Mouse (Mus musculus) fibroblast of lung, adult 2 months (primary cell): ENCODE measurements around the gene Igf1.

Experiments used
- DNase-seq: peaks from one replicate; pipeline ENCODE4 v3.0.0-alpha.2; 2011; ENCODE audit warnings: low read depth

Igf1 gene

DNA sequence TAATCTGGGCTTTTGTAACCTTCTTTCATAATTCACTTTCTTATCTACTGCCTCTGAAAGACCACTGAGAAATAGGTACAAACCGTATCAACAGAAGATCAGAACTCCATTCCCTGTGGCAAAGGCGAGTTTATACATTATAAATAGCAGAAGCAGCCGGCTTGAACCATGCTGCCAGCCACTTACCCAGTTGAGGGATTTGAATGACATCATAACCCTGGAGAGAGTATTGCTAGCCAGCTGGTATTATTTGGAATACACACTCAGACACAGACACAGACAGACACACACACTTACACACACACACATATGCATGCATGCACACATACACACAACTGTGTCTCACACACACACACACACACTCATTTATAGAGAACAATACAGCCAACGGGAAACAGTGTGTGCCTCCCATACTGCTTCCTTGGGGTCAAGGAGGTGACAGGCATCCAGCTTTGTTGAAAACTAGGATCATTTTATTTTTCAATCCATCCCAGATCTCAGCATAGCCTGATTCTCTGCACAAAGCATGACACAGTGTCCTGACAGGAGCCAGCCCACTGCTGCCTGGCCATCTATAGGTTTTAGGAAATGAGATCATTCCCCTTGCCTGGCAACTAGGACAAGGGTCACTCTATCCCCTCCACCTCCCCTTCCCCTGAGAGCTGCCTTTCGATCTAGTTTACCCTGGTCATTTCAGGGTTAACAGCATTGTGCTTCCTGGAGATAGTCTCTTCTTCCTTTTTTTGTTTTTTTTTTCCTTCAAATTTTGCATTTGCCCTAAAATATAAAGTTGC lies at the start of gene Igf1:
Gene Igf1, plus strand, starts transcription at position 253 of the 794 bp plus-strand sequence.
- DNase-seq, result no peak

DNA sequence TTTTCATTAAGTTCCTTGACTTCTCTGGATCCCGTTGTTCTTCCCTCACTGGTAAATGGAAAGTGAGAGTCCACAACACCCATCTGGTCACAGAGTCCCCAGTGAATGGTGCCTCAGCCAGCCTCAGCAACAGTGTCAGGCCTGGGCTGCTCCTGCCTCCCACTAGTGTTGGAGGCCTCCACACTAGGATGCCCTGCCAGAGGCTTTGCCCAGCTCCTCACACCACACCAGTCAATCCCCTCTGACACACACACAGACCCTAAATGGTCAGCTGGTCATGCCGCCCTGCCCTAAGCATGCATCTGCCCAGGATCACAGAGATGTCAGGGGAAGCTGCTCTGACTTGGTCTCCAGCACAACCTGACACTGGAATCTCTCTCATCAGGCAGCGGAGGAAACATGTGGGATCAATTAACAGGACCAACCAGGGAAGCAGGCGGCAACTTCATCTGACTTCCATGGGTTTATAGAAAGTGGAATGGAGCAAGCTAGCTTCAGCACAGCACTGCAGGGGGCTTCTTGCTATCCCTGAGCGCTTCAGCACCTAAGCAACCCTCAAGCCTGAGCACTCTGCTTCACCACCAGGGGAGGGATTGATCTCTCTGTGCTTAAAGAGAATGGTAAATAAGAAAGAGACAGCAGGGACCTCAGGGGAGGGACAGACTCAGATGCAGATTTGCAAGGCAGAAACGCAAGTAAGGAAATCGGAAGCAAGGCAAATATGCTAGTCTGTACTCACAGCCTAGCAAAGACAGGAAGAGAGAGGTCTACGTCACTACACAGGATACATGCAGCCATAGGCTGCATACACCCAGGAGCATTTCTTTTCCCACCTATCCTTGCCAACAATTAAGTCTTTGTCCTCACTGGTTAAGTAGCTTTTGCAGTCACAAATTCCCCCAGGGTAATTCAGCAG lies 45.6 kb upstream of the Igf1 start:
- no peak for DNase-seq

DNA sequence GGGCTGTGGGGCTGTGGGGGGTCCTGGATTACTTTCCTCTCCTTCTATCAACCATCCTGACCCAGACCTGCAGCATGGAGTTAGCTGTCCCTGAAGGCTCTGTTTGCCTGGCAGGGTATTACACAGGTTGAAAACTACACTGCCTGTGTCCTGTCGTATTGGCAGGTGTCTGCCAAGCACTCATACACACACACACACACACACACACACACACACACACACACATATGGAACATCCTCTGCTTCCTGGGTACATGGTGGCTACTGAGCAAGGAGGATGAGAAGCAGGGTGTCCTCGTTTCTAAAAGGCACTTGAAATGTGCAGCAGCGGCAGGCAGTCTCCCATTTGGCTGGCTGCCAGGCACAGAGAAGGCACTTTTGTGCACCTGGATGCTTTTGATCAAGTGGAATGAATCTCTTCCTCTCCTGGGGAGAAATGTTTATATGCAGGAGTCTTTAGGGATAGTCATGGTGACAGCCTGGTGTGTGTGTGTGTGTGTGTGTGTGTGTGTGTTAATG lies 44.9 kb upstream of the Igf1 start:
- no peak for DNase-seq

DNA sequence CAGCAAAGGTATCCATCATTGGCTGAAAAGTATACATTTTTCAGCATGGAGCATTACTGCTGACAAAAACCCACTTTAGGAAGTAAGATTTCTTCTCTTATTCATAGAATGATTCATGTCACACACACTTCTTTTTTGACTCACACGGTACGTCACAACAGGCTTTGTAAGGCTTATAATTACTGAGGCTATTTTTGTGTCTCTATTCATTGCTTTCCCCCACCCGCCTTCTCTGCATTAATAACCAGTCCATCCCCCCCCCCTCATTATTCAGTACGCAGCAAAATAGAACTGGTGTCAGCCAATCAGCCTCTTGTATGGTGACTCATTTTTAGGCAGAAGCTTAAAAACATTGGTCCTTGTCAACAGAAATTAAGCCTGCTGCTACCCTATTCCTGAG lies 41.2 kb upstream of the Igf1 start:
- DNase-seq, result peak; percentile 13

DNA sequence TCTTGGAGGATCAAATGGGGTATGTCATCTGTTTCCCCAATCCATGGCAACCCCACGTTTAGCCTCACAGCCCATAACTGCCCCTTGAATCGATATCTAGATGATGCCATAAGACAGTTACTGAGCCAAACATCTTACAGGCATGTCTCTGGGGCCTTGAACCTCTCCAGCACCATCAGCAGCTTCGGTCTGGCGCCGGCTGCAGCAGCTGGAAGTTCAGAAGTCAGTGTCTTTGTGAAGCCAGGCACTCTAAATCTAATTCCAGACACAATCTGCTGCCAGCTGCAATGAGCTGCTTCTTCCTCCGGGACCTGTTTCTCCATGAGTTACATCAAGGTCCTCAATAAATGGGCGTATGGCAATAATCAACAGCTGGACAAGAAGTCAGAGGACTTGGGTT lies 40.3 kb upstream of the Igf1 start:
- DNase-seq, result no peak

DNA sequence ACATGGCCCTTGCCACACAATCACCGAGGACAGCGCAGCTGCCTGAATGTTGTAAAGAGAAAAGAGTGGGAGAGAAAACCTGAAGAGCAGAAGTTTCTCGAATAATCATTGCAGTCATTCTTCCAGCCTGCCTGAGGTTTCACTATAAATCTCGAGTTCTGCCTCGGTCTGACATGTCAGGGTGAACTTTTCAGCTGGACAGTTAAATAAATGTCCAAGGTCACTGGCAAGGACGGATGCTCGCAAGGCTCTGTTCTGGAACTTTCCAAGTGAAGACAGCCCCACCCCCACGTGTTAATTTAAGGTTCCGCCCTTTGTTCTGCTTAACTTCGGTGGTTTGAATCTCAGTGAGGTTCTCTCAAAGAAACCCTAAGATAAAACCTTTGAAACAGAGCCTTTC lies 36.2 kb upstream of the Igf1 start:
- no peak for DNase-seq

DNA sequence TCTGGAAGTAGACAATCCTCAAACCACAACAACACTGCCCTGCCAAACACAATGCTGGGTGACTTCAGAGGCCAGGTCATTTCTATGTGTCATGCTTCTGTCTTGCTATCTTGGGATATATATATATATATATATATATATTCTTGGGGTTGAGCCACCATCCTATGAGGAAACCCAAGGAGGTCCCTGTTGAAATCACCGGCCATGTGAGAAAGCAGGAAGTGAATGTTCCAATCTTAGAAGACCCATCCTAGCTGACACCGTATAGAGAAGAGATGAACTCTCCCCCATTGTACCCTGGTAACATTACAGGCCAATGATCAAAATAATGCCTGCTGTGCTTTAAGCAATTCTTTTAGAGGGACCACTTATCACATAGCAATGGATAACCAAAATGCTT lies 28.1 kb upstream of the Igf1 start:
- no peak for DNase-seq

DNA sequence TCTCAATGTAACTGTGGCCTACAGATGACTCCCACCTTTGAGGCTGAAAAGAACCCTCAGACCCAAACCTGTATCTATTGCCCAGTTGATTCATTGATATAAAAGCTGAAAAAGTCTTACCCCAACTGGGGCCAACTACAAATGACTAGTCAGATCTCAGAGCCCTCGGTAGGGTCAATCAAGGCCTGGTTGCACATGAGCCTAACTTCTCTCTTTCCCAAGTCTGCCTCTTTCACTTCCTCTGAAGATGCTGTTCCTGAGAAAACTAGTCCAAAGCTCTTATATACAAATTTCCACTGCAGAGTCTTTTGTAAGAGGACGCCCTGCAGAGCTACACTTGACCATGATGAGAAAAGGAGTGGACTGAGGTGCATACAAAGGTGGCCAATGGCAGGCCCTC lies 27.4 kb upstream of the Igf1 start:
- no peak for DNase-seq

DNA sequence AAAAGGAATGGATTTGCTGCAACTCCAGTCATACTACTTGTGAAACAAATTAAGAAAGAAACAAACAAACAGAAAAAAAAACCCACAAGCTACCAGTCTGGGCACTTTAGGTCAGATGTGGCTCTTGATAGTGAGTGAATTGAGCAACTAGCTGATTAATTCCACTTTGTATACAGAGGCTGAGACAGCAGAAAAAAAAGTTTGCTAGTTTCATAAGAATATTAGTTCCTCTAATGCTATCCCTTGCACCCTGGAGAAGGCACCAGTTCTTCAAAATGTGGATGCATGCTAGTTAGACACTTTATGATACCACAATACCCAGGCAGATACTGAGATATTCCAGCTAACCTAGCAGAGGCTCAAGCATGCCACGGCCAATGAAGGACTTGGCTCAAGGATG lies 26.0 kb upstream of the Igf1 start:
- DNase-seq, result no peak

DNA sequence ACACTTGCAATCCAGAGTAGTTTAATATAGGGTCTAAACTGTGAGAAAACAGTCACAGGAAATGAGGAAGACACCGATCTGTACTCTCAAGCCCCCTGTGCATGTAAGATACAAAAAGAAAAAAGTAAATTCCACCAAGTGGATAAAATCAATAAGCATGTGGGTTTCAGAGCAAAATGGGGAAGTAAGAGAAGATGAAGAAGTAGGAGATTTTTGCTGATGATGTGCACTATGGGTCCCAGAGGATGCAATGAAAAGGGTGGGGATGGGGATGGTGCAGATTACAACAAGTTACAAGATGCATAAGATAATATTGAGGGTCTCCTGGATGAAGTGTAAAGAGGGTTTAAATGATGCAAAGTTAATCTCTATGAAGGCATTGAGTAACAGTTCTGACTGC lies 18.6 kb upstream of the Igf1 start:
- no peak for DNase-seq

DNA sequence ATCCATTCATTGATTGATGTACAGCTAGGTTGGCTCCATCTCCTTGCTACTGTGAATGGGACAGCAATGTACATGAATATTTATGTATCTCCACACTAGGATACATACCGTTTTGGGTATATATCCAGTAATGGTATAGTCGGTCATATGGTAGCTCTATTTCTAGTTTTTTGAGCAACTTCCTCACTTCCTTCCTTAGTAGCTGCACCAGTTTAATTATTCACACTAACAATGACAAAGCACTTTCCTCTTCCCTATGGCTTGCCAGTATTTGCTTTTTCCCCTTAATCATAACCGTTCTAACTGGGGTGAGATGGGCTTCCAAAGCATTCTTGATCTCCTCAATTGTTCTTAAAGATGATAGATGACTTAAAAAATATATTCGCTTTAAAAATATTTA lies 15.6 kb upstream of the Igf1 start:
- DNase-seq, result no peak

DNA sequence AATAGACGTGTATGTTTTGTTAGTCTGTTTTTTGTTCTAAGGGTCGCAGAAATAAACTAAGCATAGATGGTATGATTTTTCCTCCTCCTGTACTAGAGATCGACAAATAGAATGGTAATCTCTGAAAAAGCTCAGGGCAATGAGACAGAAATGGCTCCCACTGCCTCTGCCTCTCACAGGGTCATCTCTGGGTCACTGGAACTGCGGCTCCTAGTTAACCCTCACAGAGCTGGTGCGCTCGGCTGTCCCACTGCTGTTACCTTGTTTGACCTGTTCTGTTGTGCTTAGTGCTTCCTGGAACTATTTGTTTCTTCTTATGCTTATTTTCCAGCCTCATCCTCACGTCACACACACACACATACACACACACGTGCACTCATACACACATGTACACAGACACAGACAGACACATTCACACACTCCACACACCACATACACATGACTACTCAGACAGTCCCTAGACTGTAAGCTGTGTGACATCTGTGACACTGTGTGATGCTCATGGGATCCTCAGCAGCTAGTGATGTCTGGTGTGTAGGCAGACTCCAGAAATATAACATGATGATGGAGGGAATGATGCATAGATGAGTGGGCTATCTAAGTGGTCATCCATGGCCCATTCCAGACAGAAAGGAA lies 13.0 kb upstream of the Igf1 start:
- no peak for DNase-seq

DNA sequence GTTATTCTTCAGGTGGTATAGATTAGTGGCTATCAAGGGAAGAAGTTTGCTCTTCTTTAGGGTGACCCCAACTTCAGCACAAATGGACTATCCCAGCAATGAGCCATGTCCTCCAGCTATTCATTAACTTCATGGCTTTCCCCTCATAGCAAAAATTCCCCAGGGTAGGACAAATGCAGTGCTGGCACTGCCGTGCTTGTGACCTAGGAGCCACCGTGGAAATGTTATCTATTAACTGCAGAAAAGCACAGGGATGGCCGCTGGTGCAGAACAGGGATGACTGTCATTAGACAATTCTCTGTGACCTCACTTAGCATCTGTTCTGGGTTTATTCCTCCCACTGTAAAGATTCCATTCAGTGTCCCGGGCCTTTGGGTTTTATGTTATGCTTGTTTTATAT lies 10.2 kb upstream of the Igf1 start:
- no peak for DNase-seq

DNA sequence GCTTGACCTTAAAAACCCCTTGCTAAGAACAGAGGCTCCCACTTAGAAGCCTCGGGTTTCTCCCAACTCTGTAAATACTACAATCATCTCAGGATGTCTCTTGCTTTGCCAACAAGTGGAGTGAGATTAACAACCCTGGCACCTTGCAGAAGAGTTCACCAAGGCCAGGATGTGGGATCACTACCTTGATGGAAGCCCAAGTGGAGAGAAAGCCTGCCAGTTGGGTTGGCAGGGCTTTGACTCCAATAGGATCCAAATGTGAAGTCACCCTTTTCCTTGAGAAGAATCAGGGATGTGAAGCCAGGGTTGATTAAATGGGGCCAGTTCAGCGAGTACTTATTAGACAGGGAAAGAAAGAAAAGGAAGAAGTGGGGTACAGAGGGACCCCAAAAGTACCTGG lies 9.6 kb upstream of the Igf1 start:
- DNase-seq, result no peak

DNA sequence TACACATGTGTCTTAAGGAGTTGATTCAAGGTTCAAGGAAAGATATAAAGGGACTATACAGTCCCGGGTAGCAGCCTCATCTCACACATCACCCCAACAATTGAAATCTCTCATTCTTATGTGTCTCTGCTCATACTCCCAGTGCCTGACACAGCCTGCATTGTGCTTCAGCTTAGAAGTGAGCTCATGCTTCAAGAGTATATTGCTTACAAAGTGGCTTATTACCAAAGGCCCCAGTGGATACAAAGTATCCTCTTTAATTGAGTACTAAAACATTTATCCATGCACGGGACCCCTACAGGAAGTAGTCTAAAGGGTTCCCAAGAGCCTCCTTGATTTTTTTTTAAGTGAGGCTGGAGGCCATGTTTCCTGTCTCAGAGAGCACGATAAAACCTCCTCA lies 6.6 kb upstream of the Igf1 start:
- DNase-seq, result no peak

DNA sequence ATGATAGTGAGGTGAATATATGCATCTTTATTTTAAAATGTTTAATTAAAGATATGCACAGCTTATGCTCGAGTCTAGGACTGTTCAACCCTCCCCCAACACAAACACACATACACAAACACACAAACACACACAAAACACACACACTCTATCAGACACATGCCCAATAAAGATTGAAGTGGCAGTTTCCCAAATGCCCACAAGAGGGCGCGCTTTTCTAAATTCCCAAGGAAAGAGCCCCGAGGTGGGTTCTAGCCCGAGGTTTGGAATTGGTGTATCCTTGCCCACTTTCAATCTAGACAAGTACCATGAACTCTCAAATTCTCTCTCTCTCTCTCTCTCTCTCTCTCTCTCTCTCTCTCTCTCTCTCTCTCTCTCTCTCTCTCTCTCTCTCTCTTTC lies 3.7 kb upstream of the Igf1 start:
- no peak for DNase-seq

DNA sequence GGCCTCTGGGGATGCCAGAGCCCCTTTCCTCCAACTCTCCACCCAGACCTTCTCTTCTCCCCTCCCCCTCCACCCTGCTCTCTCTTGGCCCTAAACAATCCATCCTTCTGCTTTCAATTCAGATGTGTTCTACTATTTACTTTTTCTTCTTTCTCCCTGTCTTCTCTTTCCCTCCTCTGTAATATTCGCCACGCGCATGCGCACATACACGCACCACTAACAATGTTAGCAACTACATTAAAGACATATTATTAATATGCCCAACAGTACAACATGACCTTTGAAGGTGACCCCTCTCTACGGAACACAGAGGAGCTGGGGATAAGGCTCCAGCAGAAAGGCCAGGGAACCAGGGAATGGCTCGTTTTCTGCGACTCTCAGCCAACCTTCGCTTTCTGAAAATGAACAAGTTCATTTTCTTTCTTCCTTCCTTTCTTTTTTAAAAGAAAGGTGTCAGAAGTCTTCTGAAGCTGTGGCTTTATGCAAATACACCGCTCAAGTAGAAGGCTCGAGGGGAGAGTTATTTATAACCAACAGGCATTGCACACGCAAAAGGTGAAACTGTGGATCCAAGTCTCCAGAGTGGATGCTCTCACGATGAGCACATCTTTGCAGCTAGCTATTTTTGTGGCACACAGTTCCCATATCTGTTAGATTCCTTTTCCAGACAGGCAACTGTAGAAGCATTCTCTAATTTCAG lies 2.5 kb upstream of the Igf1 start:
- no peak for DNase-seq

DNA sequence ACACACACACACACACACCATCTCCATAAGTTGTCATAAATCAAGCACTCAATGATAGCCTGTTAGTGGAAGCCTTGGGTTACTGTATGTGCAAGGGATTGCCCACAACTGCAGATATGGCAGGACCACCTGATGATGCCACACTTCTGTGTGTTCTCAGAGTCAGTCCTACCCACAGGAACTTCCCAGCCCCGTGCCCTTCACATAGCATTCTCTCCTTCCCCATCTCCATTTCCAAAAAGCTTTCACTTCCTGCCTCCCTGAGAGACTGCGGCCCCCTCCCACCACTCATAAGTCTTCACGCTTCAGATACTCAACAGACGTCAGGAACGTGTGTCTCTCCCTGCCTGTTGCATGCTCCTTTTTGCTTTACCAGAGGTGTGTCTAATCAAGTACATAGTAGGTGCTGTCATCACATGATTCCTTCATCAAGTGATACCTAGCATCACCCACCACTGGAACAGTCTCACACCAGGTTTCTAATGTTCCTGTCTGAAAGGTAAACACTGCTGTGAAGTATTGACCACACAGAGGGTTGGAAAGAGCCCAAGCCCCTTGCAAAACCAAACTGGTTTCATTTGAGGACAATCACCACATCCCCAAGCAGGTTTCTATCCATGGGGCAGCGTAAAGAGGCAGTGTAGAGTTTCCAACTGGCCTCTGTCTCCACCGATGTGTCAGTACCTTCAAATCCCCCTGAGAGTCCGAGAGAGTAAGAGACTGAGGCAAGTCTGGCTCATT lies 680 bp upstream of the Igf1 start:
- DNase-seq, result no peak

DNA sequence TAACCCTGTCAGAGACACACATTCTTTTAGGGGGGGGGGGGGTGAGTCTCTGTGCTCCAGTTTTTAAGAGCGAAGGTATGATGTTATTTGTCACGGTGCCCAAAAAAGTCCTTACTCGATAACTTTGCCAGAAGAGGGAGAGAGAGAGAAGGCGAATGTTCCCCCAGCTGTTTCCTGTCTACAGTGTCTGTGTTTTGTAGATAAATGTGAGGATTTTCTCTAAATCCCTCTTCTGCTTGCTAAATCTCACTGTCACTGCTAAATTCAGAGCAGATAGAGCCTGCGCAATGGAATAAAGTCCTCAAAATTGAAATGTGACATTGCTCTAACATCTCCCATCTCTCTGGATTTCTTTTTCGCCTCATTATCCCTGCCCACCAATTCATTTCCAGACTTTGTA lies 874 bp downstream of the Igf1 start:
- DNase-seq, result no peak

DNA sequence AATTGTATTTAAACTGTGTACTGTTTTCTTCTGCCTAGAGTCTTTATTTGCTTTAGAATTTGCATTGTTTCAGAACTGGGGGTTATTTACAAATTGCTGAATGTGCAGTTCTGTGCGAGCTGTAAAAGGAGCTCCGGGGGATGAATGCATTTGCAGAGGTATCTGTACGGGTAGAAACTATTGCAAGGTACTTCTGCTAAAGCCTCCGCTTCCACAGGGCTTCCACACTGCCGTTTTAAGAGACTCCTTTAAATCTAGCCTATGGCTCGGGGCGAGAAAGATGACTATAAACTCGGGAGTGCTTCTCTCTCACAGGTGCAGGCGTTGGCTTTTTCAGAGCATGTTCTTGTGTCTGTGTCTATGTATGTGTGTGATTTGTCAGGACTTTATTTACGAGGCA lies 1.4 kb downstream of the Igf1 start:
- DNase-seq, result no peak
